Mouse (Mus musculus) thymus, postnatal 0 days (tissue): ENCODE data around the gene Gm26602. TPM values are rescaled to one million over a fixed set of nuclear protein-coding genes. Genes with fewer than 3 reads are reported as not detected.

ENCODE experiments used
- DNase-seq: peaks from one replicate; pipeline ENCODE4 v3.0.0-alpha.2; 2015; ENCODE audit warnings: low spot score
- polyA plus RNA-seq: library from polyadenylated mRNA; unstranded; fragments of >200 nt; fragmentation: Nextera tagmentation; extraction: Ambion mirVana; gene quantifications from 2 replicates; pipeline ENCODE4 v1.2.1, GENCODE M21; 2015

Gm26602 gene
- 5.3 and 15.5 TPM in 2 replicates for polyA plus RNA-seq

DNA sequence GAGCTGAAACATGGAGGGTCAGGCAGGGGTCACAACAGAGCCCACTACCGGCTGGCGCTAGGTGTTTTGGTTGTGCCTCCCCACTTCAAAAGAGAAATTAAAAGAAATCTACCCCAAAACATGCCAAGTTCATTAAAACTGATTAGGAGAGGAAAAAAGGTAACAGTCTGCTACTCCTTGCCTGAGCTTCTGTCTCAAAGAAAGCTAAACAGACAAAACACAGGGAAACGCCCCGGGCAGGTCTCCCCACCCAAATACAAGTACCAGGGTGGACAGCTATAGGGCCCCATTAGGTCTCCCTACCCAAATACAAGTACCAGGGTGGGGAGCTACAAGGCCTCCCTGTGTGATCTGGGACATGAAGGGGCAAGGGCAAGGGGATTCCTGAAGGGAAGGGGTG is at the start of gene Gm26602:
Gm26602 (plus strand) TSS at position 301 of the 400 bp plus-strand sequence.
- DNase-seq, result no peak

DNA sequence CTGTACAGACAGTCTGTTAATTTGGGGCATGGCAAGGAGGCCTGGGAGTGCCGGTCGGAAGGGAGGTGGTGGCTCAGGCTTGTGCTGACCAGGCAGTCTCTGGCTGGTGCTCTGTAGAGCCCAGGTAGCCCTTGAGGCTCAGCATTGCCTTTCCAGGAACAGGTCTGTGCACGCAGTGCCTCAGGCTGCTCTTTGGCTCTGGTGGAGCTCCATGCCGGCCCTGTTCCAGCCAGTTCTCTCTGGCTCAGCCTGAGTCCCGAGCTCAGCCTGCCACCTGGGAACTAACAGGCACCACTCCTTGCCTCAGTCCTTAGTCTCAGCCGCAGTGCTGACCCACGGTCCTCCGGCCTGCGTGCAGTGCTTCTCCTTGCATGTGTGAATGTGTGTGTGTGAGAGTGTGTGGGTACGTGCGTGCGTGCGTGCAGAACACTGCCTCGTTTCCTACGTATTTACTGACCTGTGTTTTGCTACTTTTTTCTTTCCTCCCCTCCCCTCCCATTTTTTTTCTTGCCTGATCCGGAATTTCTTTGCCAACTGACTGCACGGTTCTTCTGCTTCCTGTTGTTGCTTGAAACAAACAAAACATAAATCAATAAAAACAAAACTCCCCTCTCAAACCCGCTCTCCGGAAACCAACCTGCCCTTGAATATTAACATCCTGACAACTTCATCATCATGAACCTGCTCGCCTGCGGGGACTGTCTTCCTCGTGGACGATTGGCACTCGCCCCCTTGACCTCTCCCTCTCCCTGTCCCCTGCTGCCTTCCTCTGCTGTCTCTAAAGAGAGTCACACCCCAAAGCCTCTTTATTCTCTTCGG is 49.2 kb upstream of the Gm26602 start:
- DNase-seq, result no peak

- DNase-seq, result no peak
Observed at GRCm38 (mm10) chr10:79862049-79862788, 48.4 kb upstream of the Gm26602 start.

- DNase-seq, result no peak
Observed at GRCm38 (mm10) chr10:79862925-79863324, 47.7 kb upstream of the Gm26602 start.

- no peak for DNase-seq
Observed at GRCm38 (mm10) chr10:79864351-79865188, 46.1 kb upstream of the Gm26602 start.

DNA sequence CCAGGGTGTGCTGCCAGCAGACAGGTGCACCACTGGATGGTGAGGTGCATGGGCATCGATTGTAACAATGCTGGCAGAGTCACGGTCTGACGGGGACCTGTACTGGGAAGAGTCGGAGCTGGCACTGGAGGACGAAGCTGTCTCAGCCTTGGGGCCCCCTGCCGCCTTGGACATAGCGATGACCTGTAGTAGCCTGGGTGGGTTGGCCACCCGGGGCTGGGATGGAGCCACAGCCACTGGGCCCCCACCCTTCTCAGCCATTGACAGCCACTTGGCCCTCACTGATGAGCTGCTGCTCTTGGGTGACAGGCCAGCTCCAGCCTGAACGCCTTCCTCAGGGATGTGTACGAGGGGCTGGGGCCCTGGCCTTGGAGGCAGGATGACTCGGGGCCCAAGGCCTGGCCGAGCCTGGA is 45.5 kb upstream of the Gm26602 start:
- DNase-seq, result no peak

GRCm38 (mm10) chr10:79865801-79866295 is 44.8 kb upstream of the Gm26602 start:
- DNase-seq, result no peak

- DNase-seq, result no peak
Observed at GRCm38 (mm10) chr10:79866601-79867000, 44.1 kb upstream of the Gm26602 start.

DNA sequence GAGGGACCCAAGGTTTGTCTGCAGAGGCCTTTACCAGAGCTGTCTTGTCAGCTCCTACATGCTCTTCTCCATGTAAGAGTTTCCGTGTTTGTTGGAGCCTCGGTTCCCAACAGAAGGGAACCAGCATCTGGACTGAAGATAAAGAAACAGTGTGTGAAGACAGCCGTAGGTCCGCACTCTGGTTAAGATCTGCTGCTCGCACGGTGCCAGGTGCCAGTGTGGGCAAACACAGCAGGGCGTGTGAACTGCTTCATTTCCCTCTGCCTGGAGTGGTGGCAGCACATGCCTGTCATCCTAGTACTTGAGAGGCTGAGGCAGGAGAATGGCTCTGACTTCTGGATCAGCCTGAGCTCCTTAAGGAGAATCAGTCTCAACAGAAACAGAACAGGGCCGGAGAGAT is 38.8 kb upstream of the Gm26602 start:
- no peak for DNase-seq

DNA sequence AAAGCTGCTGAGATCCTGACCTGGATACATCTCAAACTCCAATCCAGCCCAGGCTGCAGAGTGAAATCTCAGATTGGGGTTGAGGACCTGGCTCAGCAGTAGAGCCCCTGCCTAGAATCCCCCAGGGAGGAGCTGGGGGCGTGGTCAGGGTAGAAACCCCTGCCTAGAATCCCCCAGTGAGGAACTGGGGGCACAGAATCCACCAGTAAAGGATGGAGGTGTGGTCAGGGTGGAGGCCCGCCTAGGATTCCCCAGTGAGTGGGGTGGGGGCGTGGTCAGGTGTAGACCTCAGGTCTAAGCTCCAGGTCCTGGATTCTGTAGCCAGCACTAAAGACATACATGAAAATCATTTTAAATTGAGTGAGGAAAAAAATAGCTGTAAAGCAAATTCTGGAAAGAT is 37.8 kb upstream of the Gm26602 start:
- no peak for DNase-seq

- DNase-seq, result no peak
Observed at GRCm38 (mm10) chr10:79873313-79873712, 37.3 kb upstream of the Gm26602 start.

- no peak for DNase-seq
Observed at GRCm38 (mm10) chr10:79873715-79874289, 36.9 kb upstream of the Gm26602 start.

- peak; percentile 31 for DNase-seq
Observed at GRCm38 (mm10) chr10:79874290-79874862, 36.3 kb upstream of the Gm26602 start, which contains the start of the genes Prtn3 and Plppr3. Gene Prtn3 (plus strand): TSS chr10:79874476. Gene Plppr3 (minus strand): TSS chr10:79874634.

GRCm38 (mm10) chr10:79877174-79877573 is 33.5 kb upstream of the Gm26602 start:
- DNase-seq, result no peak

DNA sequence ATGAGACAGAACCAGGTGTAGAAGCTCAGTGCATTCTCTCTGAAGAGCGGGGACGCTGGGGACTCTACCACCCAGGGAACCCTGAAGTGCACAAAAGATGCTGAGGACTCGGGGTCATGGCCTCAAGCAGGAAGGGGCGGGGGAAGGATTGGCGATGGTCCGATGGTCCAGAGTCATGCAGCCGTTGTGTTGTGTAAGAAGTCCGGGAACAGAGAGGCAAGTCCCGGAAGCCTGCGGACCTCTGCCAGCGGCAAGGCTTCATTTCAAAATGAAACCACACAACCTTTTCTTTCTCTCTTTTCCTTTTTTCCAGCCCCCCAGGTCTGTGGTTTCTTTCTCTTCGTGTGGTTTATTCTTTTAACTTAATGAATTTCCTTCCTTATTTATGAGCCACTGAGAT is 32.9 kb upstream of the Gm26602 start:
- DNase-seq, result no peak

- no peak for DNase-seq
Observed at GRCm38 (mm10) chr10:79879527-79879926, 31.1 kb upstream of the Gm26602 start.

GRCm38 (mm10) chr10:79880721-79881120 is 29.9 kb upstream of the Gm26602 start:
- no peak for DNase-seq

- no peak for DNase-seq
Observed at GRCm38 (mm10) chr10:79881981-79882380, 28.7 kb upstream of the Gm26602 start.

DNA sequence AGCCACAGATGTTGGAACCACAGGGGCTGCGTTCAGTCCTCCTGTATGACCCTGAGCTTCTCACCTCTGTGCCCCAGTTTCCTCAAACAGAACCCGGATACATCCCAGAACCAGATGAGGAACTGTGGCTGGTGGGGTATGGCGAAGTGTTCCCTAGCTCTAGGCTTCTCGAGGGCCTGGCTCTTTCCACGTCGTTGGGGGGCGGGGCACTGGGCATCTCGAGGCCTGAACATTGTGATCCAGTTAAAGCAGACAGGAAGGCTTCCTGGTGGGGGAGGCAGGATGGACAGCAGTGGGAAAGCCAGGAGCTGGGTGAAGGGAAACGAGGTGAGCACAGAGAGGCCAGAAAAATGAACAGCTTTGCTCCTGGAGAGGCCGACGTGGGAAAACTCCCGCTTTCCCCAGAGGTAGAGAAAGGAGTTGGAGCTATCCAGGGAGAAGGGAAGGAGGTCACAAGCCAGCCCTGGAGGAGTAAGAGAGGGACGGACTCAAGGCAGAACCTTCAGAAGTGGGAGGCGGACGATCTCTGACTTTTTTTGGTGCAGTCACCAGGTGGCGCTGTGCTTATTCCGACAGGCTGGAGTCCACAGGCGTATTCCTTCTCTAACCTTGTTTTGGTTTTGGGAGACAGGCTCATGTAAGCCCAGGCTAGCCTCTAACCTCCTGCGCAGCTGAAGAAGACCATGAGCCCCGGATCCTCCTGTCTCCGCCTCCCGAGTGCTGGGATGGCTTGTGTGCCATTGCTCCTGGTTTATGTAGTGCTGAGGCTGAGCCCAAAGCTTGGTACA is 27.2 kb upstream of the Gm26602 start:
- DNase-seq, result peak; percentile 78

GRCm38 (mm10) chr10:79884446-79884845 is 26.2 kb upstream of the Gm26602 start:
- DNase-seq, result no peak
